Mouse (Mus musculus) cerebellum, adult 2 months (tissue): ENCODE measurements at regions not wholly inside any gene's neighbourhood (a gene's known extent, or its start where the extent isn't known, plus 50 kb on each side); places are given as distances from the start of the nearest gene placed in this dataset.

Experiments used
- DNase-seq, 2 experiments: peaks; one replicate each; pipeline ENCODE4 v3.0.0; 2021
- H3K27ac ChIP-seq: fragments of 200-500 bp; 2 replicates; pipeline ENCODE4 v1.5.1; 2012; ENCODE audit warnings: low read length, control low read depth, inconsistent platforms; ENCODE audit not compliant: insufficient read depth
- H3K27me3 ChIP-seq: fragments of 200-500 bp; 2 replicates; pipeline ENCODE4 v1.6.1; 2012; ENCODE audit warnings: inconsistent platforms, mild to moderate bottlenecking, low read length, moderate library complexity; ENCODE audit not compliant: control insufficient read depth, insufficient read depth
- H3K4me1 ChIP-seq: fragments of 200-500 bp; 2 replicates; pipeline ENCODE4 v1.6.1; 2011; ENCODE audit warnings: low read length; ENCODE audit not compliant: control insufficient read depth, insufficient read depth
- H3K4me3 ChIP-seq: fragments of 200-500 bp; replicated peaks from 2 replicates; pipeline ENCODE3; 2011; ENCODE audit warnings: mild to moderate bottlenecking, low read depth, low read length, control low read depth; ENCODE audit not compliant: insufficient read depth
- CTCF ChIP-seq: fragments of 200-500 bp; IDR thresholded peaks from 2 replicates; pipeline ENCODE4 v1.5.1; 2011; ENCODE audit warnings: low read depth, mild to moderate bottlenecking, control low read depth, low read length, moderate library complexity, borderline replicate concordance; ENCODE audit not compliant: insufficient read depth
- POLR2A ChIP-seq: fragments of 200-500 bp; IDR thresholded peaks from 2 replicates; pipeline ENCODE4 v1.6.1; 2011; ENCODE audit warnings: low read length, control low read depth, borderline replicate concordance; ENCODE audit not compliant: insufficient read depth
- WGBS: fragments of 180-500 bp; shearing (Covaris S2); methylation state at CpG from one replicate; pipeline ENCODE4 v1.1.7; 2018; 5-methylcytosine and 5-hydroxymethylcytosine counted together

DNA sequence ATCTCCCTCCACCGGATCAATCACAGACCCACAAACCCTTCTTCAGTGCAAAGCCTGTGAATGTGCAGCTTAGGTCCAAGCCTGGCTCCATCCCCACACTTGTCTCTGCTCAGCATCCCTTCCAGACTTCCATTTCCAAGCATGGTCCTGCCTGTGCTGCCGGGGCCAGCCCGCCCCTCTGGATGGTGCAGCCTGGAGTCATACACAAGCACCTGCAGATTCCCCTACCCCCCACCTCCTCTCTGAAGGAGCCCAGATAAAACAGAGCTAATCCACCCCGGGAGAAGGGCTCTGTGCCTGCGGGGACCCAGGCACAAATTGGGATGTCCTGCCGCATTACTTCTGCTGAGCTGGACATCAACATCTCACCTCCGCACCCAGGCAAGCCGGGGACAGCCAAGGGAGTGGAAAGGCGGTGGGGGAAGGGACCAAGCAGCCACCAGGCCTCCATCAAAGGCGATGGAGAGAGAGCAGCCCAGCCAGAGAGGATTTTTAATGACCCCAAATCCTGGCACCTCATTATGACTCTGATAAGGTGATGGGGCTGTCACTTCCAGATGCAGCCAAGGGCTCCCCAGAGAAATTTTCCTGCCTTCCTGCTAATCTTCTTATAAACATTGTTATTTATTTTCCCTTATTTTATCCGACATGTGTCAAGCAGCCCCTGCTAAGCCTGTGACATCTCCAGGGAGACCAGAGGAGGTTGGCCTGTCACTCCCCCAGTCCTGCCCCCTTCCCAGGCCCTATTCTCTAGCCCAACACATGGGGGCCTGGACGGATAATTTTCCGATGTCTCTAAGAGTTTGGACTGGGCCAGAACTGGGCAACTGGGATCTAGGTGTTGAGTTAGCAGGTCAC is 105.5 kb upstream of the Unc5b start:
- Histone ChIP-seq H3K27me3 (no peaks in the 10 kb centered on the region), H3K4me3 (no peak overlapping the region), H3K27ac (no peak overlapping the region), H3K4me1 (no peaks in the 10 kb centered on the region)
- no peak for DNase-seq
- no peak for TF ChIP-seq CTCF
- no peak for TF ChIP-seq POLR2A
- WGBS = 34% methylated on average over 13 of the region's 13 CpGs

DNA sequence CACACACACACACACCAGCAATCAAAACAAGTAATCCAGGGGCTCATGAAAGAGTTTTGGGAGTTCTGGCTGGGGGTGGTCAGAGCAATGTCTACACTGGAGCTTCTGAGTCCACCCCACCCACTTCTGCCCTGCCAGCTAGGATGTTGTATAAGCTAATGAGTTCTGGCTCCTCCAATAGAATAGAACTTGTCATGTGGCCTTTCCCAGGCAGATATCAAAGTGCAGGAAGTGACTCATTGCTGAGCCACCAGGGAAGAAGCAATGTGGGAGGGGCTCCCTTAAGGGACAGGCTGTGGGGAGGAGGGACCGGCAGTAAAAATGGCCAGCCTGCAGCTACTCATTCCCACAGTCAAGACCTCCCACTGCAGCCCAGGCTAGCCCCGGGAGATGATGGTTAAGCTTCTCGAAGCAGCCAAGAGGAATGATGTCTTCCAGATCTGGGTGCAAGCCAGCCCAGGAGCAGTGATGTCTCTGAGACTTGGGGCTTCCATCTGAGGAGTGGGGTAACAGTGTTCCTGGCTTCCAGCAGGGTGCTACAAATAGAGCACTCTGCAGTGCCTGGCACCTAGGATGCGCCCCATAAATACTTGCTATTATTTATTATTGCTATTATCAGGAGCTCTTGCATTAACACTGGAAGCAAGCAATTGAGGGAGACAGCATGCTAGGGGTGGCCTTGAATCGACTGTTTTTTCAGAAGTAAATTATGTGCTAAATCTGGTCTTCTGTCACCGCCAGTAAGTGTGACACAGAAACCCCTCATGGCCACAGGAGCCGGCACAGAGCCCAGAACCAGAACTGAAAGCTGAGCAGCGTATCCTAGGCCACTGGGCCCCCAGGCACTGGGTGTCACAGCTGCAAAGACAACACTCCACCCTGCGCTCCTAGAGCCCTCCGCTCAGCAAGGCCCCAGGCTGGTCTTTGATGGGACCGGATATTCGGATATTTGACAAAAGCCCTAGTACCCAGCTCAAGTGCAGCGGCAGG is 103.2 kb upstream of the Unc5b start:
- H3K27me3 ChIP-seq = no peaks in the 10 kb centered on the region
- H3K27ac ChIP-seq = no peak overlapping the region
- no peak overlapping the region for H3K4me3 ChIP-seq
- TF ChIP-seq CTCF (no peak), POLR2A (no peak)
- no peak for DNase-seq
- H3K4me1 ChIP-seq = no peaks in the 10 kb centered on the region
- 55% methylated on average over 13 of the region's 13 CpGs for WGBS

DNA sequence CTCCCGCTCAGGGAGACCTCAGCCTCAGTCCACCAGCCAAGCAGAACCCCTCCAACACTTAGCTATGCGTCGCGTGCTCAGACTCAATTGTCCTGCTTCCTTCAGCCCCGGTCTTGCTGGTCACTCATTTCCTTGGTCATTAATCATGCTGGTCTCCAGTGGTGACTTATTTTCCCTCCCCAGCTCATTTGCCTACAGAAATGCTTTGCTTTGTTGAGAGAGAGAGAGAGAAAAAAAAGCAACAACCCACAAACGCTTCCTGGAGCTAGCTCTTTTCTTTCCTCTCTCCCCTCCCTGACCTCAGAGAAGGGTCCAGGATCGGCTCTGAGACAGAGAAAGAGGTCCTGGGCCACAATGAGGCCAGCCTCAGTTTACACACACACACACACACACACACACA is 102.5 kb upstream of the Unc5b start:
- 76% methylated on average over 7 of the region's 7 CpGs for WGBS
- H3K27me3 ChIP-seq = no peaks in the 10 kb centered on the region
- TF ChIP-seq CTCF (no peak), POLR2A (no peak)
- H3K4me3 ChIP-seq = no peak overlapping the region
- no peak for DNase-seq
- H3K27ac ChIP-seq = no peak overlapping the region
- H3K4me1 ChIP-seq = no peaks in the 10 kb centered on the region

DNA sequence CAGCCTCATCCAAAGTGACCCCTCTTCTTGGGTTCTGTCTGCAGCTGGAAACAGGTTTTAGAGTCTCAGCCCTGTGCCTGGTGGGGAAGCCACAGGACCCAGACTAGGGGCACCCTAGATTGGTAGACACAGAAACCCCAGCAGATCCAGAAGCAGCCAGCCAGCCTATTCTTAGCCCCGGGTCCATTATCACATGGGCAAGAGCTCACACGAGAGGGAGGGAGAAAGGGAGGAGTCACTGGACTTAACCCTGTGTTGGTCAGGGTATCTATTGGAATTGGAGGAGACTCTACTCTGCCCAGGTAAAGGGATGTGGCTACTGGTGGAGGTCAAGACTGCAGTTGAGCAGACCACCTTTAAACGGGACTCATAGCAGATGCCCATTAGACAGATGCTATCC is 101.5 kb upstream of the Unc5b start:
- no peak for TF ChIP-seq CTCF
- TF ChIP-seq POLR2A = no peak
- Histone ChIP-seq H3K27ac (no peak overlapping the region), H3K4me3 (no peak overlapping the region), H3K27me3 (no peaks in the 10 kb centered on the region), H3K4me1 (no peaks in the 10 kb centered on the region)
- 46% methylated on average over 3 of the region's 3 CpGs for WGBS
- DNase-seq = no peak

DNA sequence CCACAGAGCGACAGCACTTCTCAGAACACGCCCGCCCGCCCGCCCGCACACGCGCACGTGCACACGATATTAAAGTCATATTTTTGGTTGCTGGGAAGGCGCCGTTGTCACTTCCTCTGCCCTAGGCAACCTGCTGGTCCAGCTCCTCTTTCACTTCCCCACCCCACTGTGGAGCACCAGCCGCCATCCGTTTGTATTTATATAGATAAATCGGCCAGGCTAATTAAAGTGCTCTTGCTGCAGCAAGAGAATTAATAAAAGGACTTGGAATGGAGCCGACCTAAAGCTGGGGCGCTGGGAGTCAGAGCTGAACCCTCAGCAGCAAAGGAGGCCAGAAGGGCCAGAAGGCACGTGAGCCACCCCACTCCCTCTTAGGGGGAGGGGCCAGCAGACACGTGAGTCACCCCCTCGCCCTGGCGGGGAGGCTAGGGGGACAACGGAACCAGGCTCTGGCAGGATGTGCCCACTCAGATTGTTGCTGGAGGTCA is 100.6 kb upstream of the Unc5b start:
- no peaks in the 10 kb centered on the region for H3K4me1 ChIP-seq
- no peak for DNase-seq
- H3K4me3 ChIP-seq = no peak overlapping the region
- TF ChIP-seq POLR2A = no peak
- 22% methylated on average over 22 of the region's 22 CpGs for WGBS
- H3K27ac ChIP-seq = no peak overlapping the region
- H3K27me3 ChIP-seq = no peaks in the 10 kb centered on the region

DNA sequence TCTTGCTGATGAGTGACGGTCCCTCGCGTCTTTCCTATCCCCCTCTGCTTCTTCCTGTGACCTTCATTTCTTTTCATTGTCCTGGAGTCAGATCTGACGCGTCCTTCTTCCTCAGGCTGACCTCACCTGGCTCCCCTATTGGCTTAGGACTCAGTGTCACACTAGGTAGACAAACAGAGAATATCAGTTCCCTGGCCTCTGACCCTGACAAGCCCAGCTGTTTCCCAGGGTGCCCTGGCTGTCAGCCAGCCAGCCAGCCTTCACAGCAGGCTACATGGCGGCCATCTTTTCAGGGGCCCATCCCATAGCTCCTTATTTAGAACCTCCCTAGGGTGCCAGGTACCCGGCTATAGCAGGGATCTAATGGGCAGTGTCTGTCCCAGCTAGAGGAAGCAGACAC is 97.3 kb upstream of the Unc5b start:
- H3K4me1 ChIP-seq = no peaks in the 10 kb centered on the region
- 71% methylated on average over 7 of the region's 7 CpGs for WGBS
- H3K4me3 ChIP-seq = no peak overlapping the region
- H3K27ac ChIP-seq = no peak overlapping the region
- DNase-seq = no peak
- H3K27me3 ChIP-seq = no peaks in the 10 kb centered on the region
- TF ChIP-seq POLR2A = no peak
- no peak for TF ChIP-seq CTCF

DNA sequence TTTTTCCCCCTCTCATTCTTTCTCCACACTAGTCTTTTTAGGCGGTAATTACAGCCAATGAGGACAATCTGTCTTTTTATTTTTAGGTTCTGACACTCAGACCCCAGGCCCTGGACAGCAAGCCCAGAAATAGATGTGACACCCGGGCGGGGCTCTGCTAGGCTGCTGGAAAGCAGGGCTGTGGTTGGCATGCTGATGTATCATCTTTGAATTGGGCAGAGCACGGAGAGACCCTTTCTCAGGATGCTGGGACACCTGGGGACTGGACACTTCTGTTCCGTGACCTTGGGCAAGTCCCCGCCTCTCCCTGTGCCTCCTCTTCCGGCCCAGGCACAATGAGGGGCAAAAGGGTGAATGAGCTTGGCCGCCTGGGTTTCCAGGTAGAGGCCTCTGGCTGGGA is 96.8 kb upstream of the Unc5b start:
- Histone ChIP-seq H3K4me3 (no peak overlapping the region), H3K27me3 (no peaks in the 10 kb centered on the region), H3K27ac (no peak overlapping the region), H3K4me1 (no peaks in the 10 kb centered on the region)
- TF ChIP-seq CTCF = no peak
- TF ChIP-seq POLR2A = no peak
- 79% methylated on average over 8 of the region's 8 CpGs for WGBS
- no peak for DNase-seq

DNA sequence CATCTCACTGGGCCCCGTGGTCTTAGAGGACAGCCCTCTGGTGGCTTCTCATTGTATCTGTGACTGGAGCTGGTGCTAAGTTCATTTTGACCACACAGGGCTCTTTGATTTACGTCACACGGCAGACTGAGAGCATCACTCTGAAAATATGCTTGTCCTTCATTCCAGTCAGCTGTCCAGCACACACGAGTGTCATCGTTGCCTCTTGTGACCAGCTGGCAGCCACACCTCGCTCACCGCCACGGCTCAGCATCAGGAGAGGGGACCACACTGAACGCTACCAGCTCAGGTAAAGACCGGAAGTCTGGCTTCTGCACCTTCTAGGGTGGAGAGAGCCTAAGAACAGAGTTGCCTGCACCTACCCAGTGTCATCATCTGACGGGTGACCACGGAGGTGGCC is 95.3 kb upstream of the Unc5b start:
- no peaks in the 10 kb centered on the region for H3K27me3 ChIP-seq
- no peak for DNase-seq
- H3K27ac ChIP-seq = no peak overlapping the region
- 83% methylated on average over 12 of the region's 12 CpGs for WGBS
- H3K4me1 ChIP-seq = no peaks in the 10 kb centered on the region
- no peak overlapping the region for H3K4me3 ChIP-seq
- TF ChIP-seq CTCF (no peak), POLR2A (no peak)
